Mouse (Mus musculus) forebrain, postnatal 0 days (tissue): ENCODE results near the gene Tnks2. TPM values are rescaled to one million over a fixed set of nuclear protein-coding genes. Genes with fewer than 3 reads are reported as not detected.
A peak's percentile ranks its signal among the peaks of the same experiment; 100 is the strongest.

Source experiments
- ATAC-seq: fragments of 200-750 bp; cut with Nextera tagmentation; 2 replicates; pipeline ENCODE4 v1.8.0; 2017; ENCODE audit warnings: mild to moderate bottlenecking, moderate library complexity
- DNase-seq: peaks from one replicate; pipeline ENCODE4 v3.0.0-alpha.2; 2015
- H3K27ac ChIP-seq: fragments of 300-500 bp; sonication (generic); 2 replicates; pipeline ENCODE4 v1.5.1; 2014; ENCODE audit warnings: low read depth, mild to moderate bottlenecking, antibody characterized with exemption, low read length, moderate library complexity, mixed read lengths
- H3K27me3 ChIP-seq: fragments of 300-500 bp; sonication (generic); 2 replicates; pipeline ENCODE4 v1.6.1; 2014; ENCODE audit warnings: mild to moderate bottlenecking, low read length, mixed read lengths; ENCODE audit not compliant: insufficient read depth
- H3K36me3 ChIP-seq: fragments of 300-500 bp; sonication (generic); 2 replicates; pipeline ENCODE4 v1.6.1; 2014; ENCODE audit warnings: mild to moderate bottlenecking, moderate library complexity; ENCODE audit not compliant: insufficient read depth
- H3K4me1 ChIP-seq: fragments of 300-500 bp; sonication (generic); 2 replicates; pipeline ENCODE4 v1.6.1; 2014; ENCODE audit warnings: antibody characterized with exemption; ENCODE audit not compliant: insufficient read depth
- H3K4me2 ChIP-seq: fragments of 300-500 bp; sonication (generic); 2 replicates; pipeline ENCODE4 v1.6.1; 2014; ENCODE audit warnings: low read depth, mild to moderate bottlenecking, moderate library complexity
- H3K4me3 ChIP-seq: fragments of 300-500 bp; sonication (generic); 2 replicates; pipeline ENCODE4 v1.5.1; 2014; ENCODE audit warnings: low read depth, low read length, mixed read lengths
- H3K9ac ChIP-seq: fragments of 300-500 bp; sonication (generic); 2 replicates; pipeline ENCODE4 v1.6.1; 2014; ENCODE audit warnings: mild to moderate bottlenecking
- H3K9me3 ChIP-seq: fragments of 300-500 bp; sonication (generic); 2 replicates; pipeline ENCODE4 v1.6.1; 2016; ENCODE audit warnings: low read length
- CTCF ChIP-seq: sonication (generic); IDR thresholded peaks from 2 replicates; pipeline ENCODE4 v1.5.1; 2016; ENCODE audit warnings: antibody characterized with exemption, control low read depth, low read depth
- WGBS: fragments of 180-500 bp; shearing (Covaris S2); extraction: QIAGEN DNeasy Blood & Tissue Kit; methylation state at CpG from one replicate; pipeline ENCODE4 v1.1.7; 2014; 5-methylcytosine and 5-hydroxymethylcytosine counted together
- polyA plus RNA-seq: library from polyadenylated mRNA; unstranded; fragments of >200 nt; fragmentation: Nextera tagmentation; extraction: Ambion mirVana; gene quantifications from 2 replicates; pipeline ENCODE4 v1.2.1, GENCODE M21; 2015
- total RNA-seq: library from RNA; depleted of rRNA; stranded (reverse); fragments of >200 nt; gene quantifications from 2 replicates; pipeline ENCODE4 v1.2.3, GENCODE M21; 2014

The Tnks2 gene
- total and polyA plus RNA-seq, 2 experiments from 2014 or later: 24.3 to 182 TPM

- 68% methylated on average over 4 of the region's 4 CpGs for WGBS
- DNase-seq: no peak
These were observed 82.2 kb downstream of the Tnks2 start for GRCm38 (mm10) chr19:36916206-36916605.

GRCm38 (mm10) chr19:36916876-36917389 is 82.9 kb downstream of the Tnks2 start:
- H3K9me3 ChIP-seq: no peaks in the 10 kb centered on the region
- no peaks in the 10 kb centered on the region for H3K36me3 ChIP-seq
- 79% methylated on average over 1 of the region's 1 CpGs for WGBS
- peak overlapping the region; percentile 5; the same call in 1 of the 2 replicates for H3K4me2 ChIP-seq
- TF ChIP-seq CTCF: no peak
- ATAC-seq: no peak
- no peak overlapping the region for H3K9ac ChIP-seq
- H3K4me1 ChIP-seq: no peaks in the 10 kb centered on the region
- no peak overlapping the region for H3K4me3 ChIP-seq
- H3K27me3 ChIP-seq: no peaks in the 10 kb centered on the region
- no peak overlapping the region for H3K27ac ChIP-seq
- DNase-seq: no peak

More at GRCm38 (mm10) chr19:36916206-36916605, 82.2 kb downstream of the Tnks2 start:
- Histone ChIP-seq H3K4me3 (no peak overlapping the region), H3K4me1 (no peaks in the 10 kb centered on the region), H3K9me3 (no peaks in the 10 kb centered on the region), H3K27ac (no peak overlapping the region), H3K36me3 (no peaks in the 10 kb centered on the region), H3K9ac (no peak overlapping the region), H3K27me3 (no peaks in the 10 kb centered on the region), H3K4me2 (no peak overlapping the region)
- no peak for ATAC-seq
- no peak for TF ChIP-seq CTCF

DNA sequence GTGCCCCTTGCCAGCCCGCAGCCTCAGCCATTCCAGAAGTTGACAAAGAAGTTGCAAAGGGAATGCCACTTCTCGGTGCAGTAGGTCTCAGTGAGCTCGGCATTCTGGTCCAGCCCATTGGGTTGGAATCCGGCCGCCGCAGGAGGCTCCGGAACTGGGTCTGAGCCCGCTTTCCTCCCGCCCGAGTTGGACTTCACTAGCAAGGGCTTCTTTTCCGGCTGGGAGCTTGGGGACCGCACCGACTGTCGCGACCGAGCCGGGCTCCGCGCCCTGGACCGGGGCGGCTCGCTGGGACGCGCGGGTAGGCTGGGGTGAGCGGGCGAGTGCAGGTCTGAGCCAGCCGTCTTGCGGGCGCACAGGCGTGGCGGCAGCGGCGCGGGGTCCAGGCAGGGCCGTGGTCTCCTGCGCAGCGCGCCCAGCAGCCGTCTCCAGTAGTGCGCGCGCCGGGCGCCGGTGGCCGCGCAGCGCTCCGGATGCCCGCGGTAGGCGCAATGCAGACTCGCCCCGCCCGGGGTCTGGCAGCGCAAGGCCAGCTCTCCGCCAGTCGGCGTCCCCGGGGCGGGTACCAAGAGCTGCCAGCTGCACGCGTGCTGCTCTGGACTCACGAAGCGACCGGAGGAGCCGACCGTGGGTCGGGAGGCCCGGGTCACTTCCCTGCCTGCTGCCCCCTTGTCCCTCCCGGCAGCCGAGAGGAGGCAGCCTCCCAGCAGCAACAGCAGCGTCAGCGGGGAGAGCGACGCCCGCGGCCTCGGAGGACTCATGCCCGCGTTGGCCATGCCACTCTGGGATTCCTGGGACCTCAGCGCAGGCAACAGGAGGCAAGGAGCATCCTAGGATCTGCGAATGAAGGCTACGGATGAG is 84.6 kb downstream of the Tnks2 start:
- no peaks in the 10 kb centered on the region for H3K27me3 ChIP-seq
- peak; percentile 75 for TF ChIP-seq CTCF
- H3K9ac ChIP-seq: peak overlapping the region; percentile 84
- peak; percentile 94 for ATAC-seq
- DNase-seq: peak; percentile 87
- no peaks in the 10 kb centered on the region for H3K4me1 ChIP-seq
- peak overlapping the region; percentile 84 for H3K27ac ChIP-seq
- H3K9me3 ChIP-seq: no peaks in the 10 kb centered on the region
- WGBS: under 1% methylated on average over 75 of the region's 85 CpGs
- no peaks in the 10 kb centered on the region for H3K36me3 ChIP-seq
- peak overlapping the region; percentile 79 for H3K4me2 ChIP-seq
- peak overlapping the region; percentile 79 for H3K4me3 ChIP-seq

GRCm38 (mm10) chr19:36919466-36919865 is 85.4 kb downstream of the Tnks2 start, which contains the start of gene Fgfbp3:
TSS of gene Fgfbp3 (minus strand) at chr19:36919615.
- H3K4me1 ChIP-seq: no peaks in the 10 kb centered on the region
- H3K9ac ChIP-seq: peak within 1 kb of the TSS; percentile 84
- 4% methylated on average over 12 of the region's 12 CpGs for WGBS
- peak within 1 kb of the TSS; percentile 84 for H3K27ac ChIP-seq
- TF ChIP-seq CTCF: no peak
- no peaks in the 10 kb centered on the region for H3K9me3 ChIP-seq
- peak within 1 kb of the TSS; percentile 79 for H3K4me3 ChIP-seq
- DNase-seq: peak; percentile 40
- peak within 1 kb of the TSS; percentile 79 for H3K4me2 ChIP-seq
- no peaks in the 10 kb centered on the region for H3K36me3 ChIP-seq
- peak; percentile 13; the same call in 1 of the 2 replicates for ATAC-seq
- no peaks in the 10 kb centered on the region for H3K27me3 ChIP-seq

DNA sequence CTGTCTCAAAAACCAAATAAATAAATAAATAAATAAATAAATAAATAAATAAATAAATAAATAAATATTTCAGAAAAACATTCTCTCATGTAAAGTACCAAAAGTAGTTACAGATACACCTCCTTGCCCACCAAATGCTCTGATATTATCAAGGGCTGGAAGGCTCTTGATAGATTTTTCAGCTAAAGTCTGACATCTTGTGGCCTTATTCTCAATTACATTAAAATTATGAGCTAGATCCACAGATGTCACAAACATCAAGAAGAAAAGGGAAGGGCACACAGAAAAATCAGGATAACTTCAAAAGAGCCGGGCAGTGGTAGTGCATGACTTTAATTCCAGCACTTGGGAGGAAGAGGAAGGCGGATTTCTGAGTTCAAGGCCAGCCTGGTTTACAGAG is 88.0 kb downstream of the Tnks2 start:
- no peaks in the 10 kb centered on the region for H3K9me3 ChIP-seq
- 23% methylated on average over 2 of the region's 2 CpGs for WGBS
- ATAC-seq (no peak), DNase-seq (peak; percentile 59)
- H3K9ac ChIP-seq: no peak overlapping the region
- 0 out of 2 replicates have a peak, but pooled peaks cover 7% of the 10 kb centered on the region for H3K4me1 ChIP-seq
- H3K27ac ChIP-seq: no peak overlapping the region
- H3K27me3 ChIP-seq: no peaks in the 10 kb centered on the region
- no peak overlapping the region for H3K4me2 ChIP-seq
- peak; percentile 63 for TF ChIP-seq CTCF
- H3K4me3 ChIP-seq: no peak overlapping the region
- no peaks in the 10 kb centered on the region for H3K36me3 ChIP-seq

- 0 out of 2 replicates have a peak, but pooled peaks cover 7% of the 10 kb centered on the region for H3K4me1 ChIP-seq
- ATAC-seq (no peak), DNase-seq (no peak)
- H3K36me3 ChIP-seq: no peaks in the 10 kb centered on the region
- no peaks in the 10 kb centered on the region for H3K27me3 ChIP-seq
- no peak overlapping the region for H3K9ac ChIP-seq
- H3K4me2 ChIP-seq: no peak overlapping the region
- no peaks in the 10 kb centered on the region for H3K9me3 ChIP-seq
- no peak overlapping the region for H3K27ac ChIP-seq
- TF ChIP-seq CTCF: no peak
- WGBS: 56% methylated on average over 3 of the region's 3 CpGs
- H3K4me3 ChIP-seq: no peak overlapping the region
These were observed 88.9 kb downstream of the Tnks2 start for GRCm38 (mm10) chr19:36922936-36923335.
